Mouse (Mus musculus) urinary bladder, adult 2 months (tissue): Measurements from ENCODE around the gene Lamp1. TPM values are rescaled to one million over a fixed set of nuclear protein-coding genes. Genes with fewer than 3 reads are reported as not detected.

Experiments
- DNase-seq: peaks from one replicate; pipeline ENCODE4 v3.0.0; 2022; ENCODE audit warnings: low spot score
- polyA plus RNA-seq: library from polyadenylated mRNA; depleted of rRNA; stranded (reverse); fragments of >200 nt; gene quantifications from 2 replicates; pipeline ENCODE4 v1.2.3, GENCODE M21; 2012

Gene Lamp1
- polyA plus RNA-seq, 1 experiment = 563 TPM

- no peak for DNase-seq
These were observed 4.6 kb downstream of the Lamp1 start for GRCm38 (mm10) chr8:13163563-13163962.

GRCm38 (mm10) chr8:13164361-13164760, 5.4 kb downstream of the Lamp1 start:
- DNase-seq = no peak

- DNase-seq = no peak
These were observed 11.5 kb downstream of the Lamp1 start for GRCm38 (mm10) chr8:13170510-13170909.

- DNase-seq = no peak
These were observed 15.3 kb downstream of the Lamp1 start for GRCm38 (mm10) chr8:13174305-13174704.

- DNase-seq = no peak
These were observed 15.8 kb downstream of the Lamp1 start for GRCm38 (mm10) chr8:13174811-13175210.

- no peak for DNase-seq
These were observed 16.7 kb downstream of the Lamp1 start for GRCm38 (mm10) chr8:13175650-13176049.

- no peak for DNase-seq
These were observed 18.4 kb downstream of the Lamp1 start for GRCm38 (mm10) chr8:13177173-13177852.

GRCm38 (mm10) chr8:13178137-13178536, 19.2 kb downstream of the Lamp1 start:
- DNase-seq = no peak

GRCm38 (mm10) chr8:13179482-13179881, 20.5 kb downstream of the Lamp1 start:
- no peak for DNase-seq

GRCm38 (mm10) chr8:13179948-13180347, 21.0 kb downstream of the Lamp1 start:
- no peak for DNase-seq

- DNase-seq = no peak
These were observed 21.4 kb downstream of the Lamp1 start for GRCm38 (mm10) chr8:13180408-13180807.

GRCm38 (mm10) chr8:13180911-13181690, 22.1 kb downstream of the Lamp1 start:
- DNase-seq = no peak

GRCm38 (mm10) chr8:13181691-13181976, 22.7 kb downstream of the Lamp1 start:
- no peak for DNase-seq

- no peak for DNase-seq
These were observed 27.9 kb downstream of the Lamp1 start for GRCm38 (mm10) chr8:13186819-13187218.

GRCm38 (mm10) chr8:13187229-13187628, 28.3 kb downstream of the Lamp1 start:
- no peak for DNase-seq

- DNase-seq = no peak
These were observed 28.7 kb downstream of the Lamp1 start for GRCm38 (mm10) chr8:13187638-13188037.

GRCm38 (mm10) chr8:13188052-13188555, 29.1 kb downstream of the Lamp1 start:
- DNase-seq = no peak

- DNase-seq = no peak
These were observed 29.9 kb downstream of the Lamp1 start for GRCm38 (mm10) chr8:13188857-13189256.

- no peak for DNase-seq
These were observed 31.3 kb downstream of the Lamp1 start for GRCm38 (mm10) chr8:13190235-13190634.

GRCm38 (mm10) chr8:13194818-13195217, 35.9 kb downstream of the Lamp1 start:
- no peak for DNase-seq

GRCm38 (mm10) chr8:13197493-13197892, 38.5 kb downstream of the Lamp1 start:
- no peak for DNase-seq

GRCm38 (mm10) chr8:13199385-13200061, 40.6 kb downstream of the Lamp1 start:
- DNase-seq = no peak
